Mouse (Mus musculus) liver, embryonic 13.5 days (tissue): Measurements from ENCODE around the gene Otulin. TPM values are rescaled to one million over a fixed set of nuclear protein-coding genes. Genes with fewer than 3 reads are reported as not detected.

Source experiments
- ATAC-seq: fragments of 200-750 bp; cut with Nextera tagmentation; 2 replicates; pipeline ENCODE4 v1.8.0; 2017; ENCODE audit warnings: low read depth, mild to moderate bottlenecking, moderate number of reproducible peaks, moderate library complexity
- DNase-seq: peaks from one replicate; pipeline ENCODE4 v3.0.0; 2022
- H3K27ac ChIP-seq: fragments of 300-500 bp; sonication (generic); 2 replicates; pipeline ENCODE4 v1.5.1; 2015; ENCODE audit warnings: moderate library complexity, mild to moderate bottlenecking, inconsistent platforms
- H3K27me3 ChIP-seq: fragments of 300-500 bp; sonication (generic); 2 replicates; pipeline ENCODE4 v1.6.1; 2015; ENCODE audit warnings: mild to moderate bottlenecking, inconsistent platforms
- H3K36me3 ChIP-seq: fragments of 300-500 bp; sonication (generic); 2 replicates; pipeline ENCODE4 v1.6.1; 2015; ENCODE audit warnings: mild to moderate bottlenecking, inconsistent platforms
- H3K4me1 ChIP-seq: fragments of 300-500 bp; sonication (generic); replicated peaks from 2 replicates; pipeline ENCODE4 v1.6.1; 2015; ENCODE audit warnings: inconsistent platforms
- H3K4me2 ChIP-seq: fragments of 300-500 bp; sonication (generic); 2 replicates; pipeline ENCODE4 v1.6.1; 2015; ENCODE audit warnings: inconsistent platforms, mild to moderate bottlenecking, moderate library complexity
- H3K4me3 ChIP-seq: fragments of 300-500 bp; sonication (generic); replicated peaks from 2 replicates; pipeline ENCODE4 v1.5.1; 2015; ENCODE audit warnings: mild to moderate bottlenecking, inconsistent platforms
- H3K9ac ChIP-seq: fragments of 300-500 bp; sonication (generic); 2 replicates; pipeline ENCODE4 v1.6.1; 2015; ENCODE audit warnings: mild to moderate bottlenecking, inconsistent platforms
- H3K9me3 ChIP-seq: fragments of 300-500 bp; sonication (generic); replicated peaks from 2 replicates; pipeline ENCODE4 v1.6.1; 2016; ENCODE audit warnings: inconsistent platforms
- WGBS: fragments of 180-500 bp; shearing (Covaris S2); methylation state at CpG from one replicate; pipeline ENCODE4 v1.1.7; 2015; ENCODE audit not compliant: insufficient replicate concordance; 5-methylcytosine and 5-hydroxymethylcytosine counted together
- polyA plus RNA-seq: library from polyadenylated mRNA; unstranded; fragments of >200 nt; fragmentation: Nextera tagmentation; extraction: Ambion mirVana; gene quantifications from 2 replicates; pipeline ENCODE4 v1.2.1, GENCODE M21; 2015

Otulin gene
- polyA plus RNA-seq, 1 experiment from 2014 or later = 20.7 TPM

DNA sequence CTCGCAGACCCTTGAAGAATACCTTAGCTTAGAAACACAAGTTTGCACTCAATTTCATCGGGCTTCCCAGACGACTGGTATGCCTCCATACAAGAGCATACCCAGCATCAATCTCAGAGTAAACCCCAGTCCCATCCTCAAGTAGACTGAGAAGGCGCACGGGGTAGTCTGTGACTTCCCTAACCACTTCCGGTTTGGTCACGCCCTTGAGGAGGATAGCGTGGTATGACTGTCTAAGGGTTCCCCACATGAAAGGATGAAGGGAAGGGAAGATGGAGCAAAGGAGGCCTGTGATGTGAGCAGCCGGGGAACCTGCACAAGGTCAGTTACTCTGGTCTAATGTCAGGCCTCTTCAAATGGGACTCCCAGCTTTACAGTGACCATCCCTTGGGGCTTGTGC lies 2.7 kb downstream of the Otulin start:
- Histone ChIP-seq H3K27ac (no peak overlapping the region), H3K4me1 (peaks cover 70% of the 10 kb centered on the region), H3K27me3 (no peaks in the 10 kb centered on the region), H3K4me3 (peak overlapping the region; percentile 5; the same call in 1 of the 2 replicates), H3K9ac (no peak overlapping the region), H3K4me2 (peak overlapping the region; percentile 19; the same call in 1 of the 2 replicates), H3K36me3 (peaks cover 27% of the 10 kb centered on the region), H3K9me3 (no peaks in the 10 kb centered on the region)
- no peak for ATAC-seq
- DNase-seq = no peak
- 44% methylated on average over 9 of the region's 9 CpGs for WGBS

DNA sequence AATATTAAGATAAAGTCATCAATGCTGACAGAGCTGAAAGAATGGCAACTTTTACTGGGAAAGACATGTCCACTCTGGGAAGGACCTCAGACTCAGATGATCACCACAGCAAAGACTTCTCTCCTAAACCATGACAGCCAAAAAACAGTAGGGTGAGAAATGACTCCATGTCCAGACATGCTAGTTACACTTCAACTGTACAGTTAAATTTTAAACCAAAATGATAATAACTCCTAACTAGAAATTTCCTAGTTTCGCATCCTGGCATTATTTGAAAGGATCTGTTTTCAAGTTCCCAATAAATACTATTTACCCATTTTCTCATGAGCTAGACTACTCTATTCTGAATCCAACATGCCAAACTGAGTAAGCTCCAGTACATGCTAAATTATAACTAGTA lies 4.2 kb downstream of the Otulin start:
- DNase-seq (no peak), ATAC-seq (no peak)
- no peaks in the 10 kb centered on the region for H3K27me3 ChIP-seq
- 73% methylated on average over 1 of the region's 1 CpGs for WGBS
- H3K4me3 ChIP-seq = no peak overlapping the region
- no peak overlapping the region for H3K27ac ChIP-seq
- H3K9ac ChIP-seq = no peak overlapping the region
- no peaks in the 10 kb centered on the region for H3K9me3 ChIP-seq
- 0 out of 2 replicates have a peak overlapping the region, but pooled peaks have one; percentile 23 for H3K4me2 ChIP-seq
- H3K4me1 ChIP-seq = peaks cover 72% of the 10 kb centered on the region
- H3K36me3 ChIP-seq = peaks cover 37% of the 10 kb centered on the region

DNA sequence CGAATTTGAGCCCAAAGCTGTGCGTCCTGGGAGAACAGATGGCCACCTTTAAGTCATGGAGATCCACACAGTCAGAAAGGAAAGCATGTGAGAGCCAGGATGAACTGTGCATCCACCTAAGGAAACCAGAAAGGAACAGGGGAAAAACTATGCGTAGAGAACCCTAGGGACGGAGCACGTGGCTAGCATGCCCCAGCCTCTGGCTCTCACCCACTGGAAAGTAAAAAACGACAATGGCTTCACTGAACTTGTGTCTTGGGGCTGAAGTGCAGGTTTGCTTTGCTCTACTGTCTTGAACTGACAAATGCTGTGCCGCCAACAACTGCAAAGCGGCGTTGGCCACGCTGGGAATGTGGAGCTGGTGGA lies 4.6 kb downstream of the Otulin start:
- peaks cover 41% of the 10 kb centered on the region for H3K36me3 ChIP-seq
- peak overlapping the region; percentile 49 for H3K27ac ChIP-seq
- WGBS = 55% methylated on average over 10 of the region's 10 CpGs
- ATAC-seq (no peak), DNase-seq (no peak)
- no peaks in the 10 kb centered on the region for H3K9me3 ChIP-seq
- H3K27me3 ChIP-seq = no peaks in the 10 kb centered on the region
- H3K4me3 ChIP-seq = no peak overlapping the region
- H3K9ac ChIP-seq = no peak overlapping the region
- peaks cover 72% of the 10 kb centered on the region for H3K4me1 ChIP-seq
- peak overlapping the region; percentile 23; the same call in 1 of the 2 replicates for H3K4me2 ChIP-seq

DNA sequence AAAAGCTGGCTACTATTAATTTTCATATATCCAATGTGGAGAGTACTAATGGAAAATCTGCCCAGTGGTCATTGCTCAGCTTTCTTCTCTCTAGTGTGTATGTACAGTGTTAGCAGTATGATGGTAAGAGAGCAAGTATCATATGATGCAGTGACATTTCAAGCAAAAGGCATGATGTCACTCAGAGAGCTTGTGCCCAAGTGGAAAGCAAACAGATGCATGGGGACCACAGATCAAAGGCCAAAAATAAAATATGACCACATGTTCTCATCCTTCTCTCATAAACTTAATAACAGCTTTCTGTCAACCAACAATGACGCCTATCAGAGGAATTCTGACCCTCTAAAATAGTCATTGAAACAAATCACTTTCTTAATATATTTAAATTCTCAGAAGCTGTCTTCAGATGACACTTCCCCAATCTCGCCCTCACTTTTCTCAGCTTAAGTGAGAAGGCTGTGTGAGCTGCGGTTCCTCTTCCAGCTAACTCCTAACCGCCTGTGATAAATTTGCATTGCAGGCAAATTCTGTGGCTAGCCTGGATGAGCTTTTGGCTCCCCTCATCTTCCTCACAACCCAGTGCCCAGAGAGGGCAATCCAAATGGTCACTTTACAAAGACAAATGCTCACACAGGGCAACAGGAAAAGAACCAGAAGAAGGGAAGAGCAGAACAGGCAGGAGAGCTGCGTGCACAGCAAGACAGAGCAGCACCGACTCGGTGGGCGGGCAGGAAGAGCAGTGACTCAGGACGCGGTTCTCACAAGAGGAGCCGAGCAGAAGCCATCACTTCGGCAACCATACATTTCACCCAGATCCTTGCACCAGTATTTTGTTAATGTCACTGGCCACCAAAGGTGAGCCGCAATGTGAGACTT lies 5.2 kb downstream of the Otulin start:
- Histone ChIP-seq H3K9ac (no peak overlapping the region), H3K9me3 (no peaks in the 10 kb centered on the region), H3K4me2 (peak overlapping the region; percentile 23; the same call in 1 of the 2 replicates), H3K27ac (peak overlapping the region; percentile 49), H3K4me3 (no peak overlapping the region), H3K36me3 (peaks cover 45% of the 10 kb centered on the region), H3K4me1 (peaks cover 74% of the 10 kb centered on the region), H3K27me3 (no peaks in the 10 kb centered on the region)
- ATAC-seq (no peak), DNase-seq (no peak)
- WGBS = 39% methylated on average over 13 of the region's 13 CpGs

DNA sequence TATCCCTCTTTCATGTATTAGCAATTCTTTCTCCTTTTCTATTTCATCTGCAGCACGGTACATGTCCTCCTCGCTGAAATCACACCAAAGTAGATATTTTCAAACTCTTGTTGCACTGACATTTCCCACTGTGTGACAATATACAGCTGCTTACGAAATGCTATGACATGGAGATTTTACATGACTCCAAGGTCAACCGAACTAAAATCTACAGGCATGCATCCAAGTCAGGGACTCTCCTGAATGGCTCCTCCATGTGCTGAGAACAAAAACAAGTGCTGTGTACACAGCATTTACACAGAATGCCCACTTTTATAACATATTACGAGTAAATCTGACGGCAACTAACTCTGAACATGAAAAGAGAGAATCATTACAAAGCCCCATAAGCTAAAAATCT lies 7.2 kb downstream of the Otulin start:
- Histone ChIP-seq H3K4me3 (no peak overlapping the region), H3K27ac (no peak overlapping the region), H3K4me1 (peaks cover 76% of the 10 kb centered on the region), H3K4me2 (no peak overlapping the region), H3K36me3 (peaks cover 59% of the 10 kb centered on the region), H3K9me3 (no peaks in the 10 kb centered on the region), H3K27me3 (no peaks in the 10 kb centered on the region), H3K9ac (no peak overlapping the region)
- no peak for ATAC-seq
- WGBS = 82% methylated on average over 6 of the region's 6 CpGs
- DNase-seq = no peak

DNA sequence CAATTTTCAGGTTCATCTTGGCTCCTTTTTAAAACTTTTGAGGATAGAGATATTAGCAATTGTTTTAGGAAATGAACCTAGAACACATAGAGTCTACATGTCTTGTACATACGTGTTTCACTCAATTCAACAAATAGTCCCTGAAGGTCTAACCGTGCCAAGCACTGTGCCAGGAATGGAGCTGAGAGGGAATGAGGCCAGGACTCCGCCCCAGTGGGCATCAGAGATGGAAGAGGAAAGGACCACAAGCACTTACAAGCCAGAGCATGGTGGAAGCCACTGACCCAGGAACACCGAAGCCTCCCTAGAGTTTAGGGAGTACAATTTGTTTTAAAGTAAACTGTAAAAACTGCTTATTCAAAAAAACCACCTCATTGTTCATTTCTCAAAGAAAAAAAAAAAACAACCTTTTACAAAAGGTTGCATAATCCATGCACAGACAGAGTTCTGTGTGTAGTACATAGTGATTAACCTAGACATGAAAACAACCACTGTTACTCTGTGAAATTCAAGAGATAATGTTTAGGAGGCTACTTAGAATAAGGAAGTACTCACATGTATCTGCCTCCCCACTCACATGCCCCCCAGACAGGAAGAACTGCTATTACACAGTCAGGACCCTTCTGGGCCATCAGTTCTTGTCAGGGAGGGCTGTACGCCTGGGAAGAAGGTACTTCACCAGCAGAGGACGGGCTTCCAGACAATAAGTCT lies 9.9 kb downstream of the Otulin start:
- H3K4me1 ChIP-seq = peaks cover 49% of the 10 kb centered on the region
- no peak overlapping the region for H3K4me2 ChIP-seq
- H3K9ac ChIP-seq = no peak overlapping the region
- no peak overlapping the region for H3K27ac ChIP-seq
- no peaks in the 10 kb centered on the region for H3K9me3 ChIP-seq
- H3K27me3 ChIP-seq = no peaks in the 10 kb centered on the region
- WGBS = 76% methylated on average over 6 of the region's 6 CpGs
- ATAC-seq (no peak), DNase-seq (no peak)
- H3K4me3 ChIP-seq = no peak overlapping the region
- peaks cover 72% of the 10 kb centered on the region for H3K36me3 ChIP-seq

DNA sequence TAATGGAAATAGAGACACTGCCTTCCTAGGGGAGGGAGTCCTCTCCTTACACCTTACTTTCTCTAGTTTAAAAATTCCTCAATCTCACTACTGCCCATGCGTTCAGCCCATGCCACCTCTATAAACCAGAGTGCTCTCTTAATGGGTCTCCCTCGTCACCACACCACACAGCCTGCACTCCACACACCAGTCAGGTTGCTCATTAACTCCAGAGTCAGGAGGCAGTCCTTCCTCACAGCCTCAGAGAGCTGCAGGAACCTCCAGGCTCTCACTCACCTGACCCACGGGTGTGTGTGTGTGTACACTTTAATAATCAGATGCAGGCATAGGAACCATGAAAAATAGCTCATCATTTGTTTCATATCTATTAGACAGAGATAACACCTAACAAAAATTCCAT lies 10.8 kb downstream of the Otulin start:
- Histone ChIP-seq H3K9ac (no peak overlapping the region), H3K27ac (peak overlapping the region; percentile 18; the same call in 1 of the 2 replicates), H3K4me3 (no peak overlapping the region), H3K36me3 (peaks cover 74% of the 10 kb centered on the region), H3K4me1 (peaks cover 40% of the 10 kb centered on the region), H3K27me3 (no peaks in the 10 kb centered on the region), H3K4me2 (no peak overlapping the region), H3K9me3 (no peaks in the 10 kb centered on the region)
- ATAC-seq = peak; percentile 35; the same call in 1 of the 2 replicates
- DNase-seq = no peak
- WGBS = 64% methylated on average over 3 of the region's 3 CpGs

DNA sequence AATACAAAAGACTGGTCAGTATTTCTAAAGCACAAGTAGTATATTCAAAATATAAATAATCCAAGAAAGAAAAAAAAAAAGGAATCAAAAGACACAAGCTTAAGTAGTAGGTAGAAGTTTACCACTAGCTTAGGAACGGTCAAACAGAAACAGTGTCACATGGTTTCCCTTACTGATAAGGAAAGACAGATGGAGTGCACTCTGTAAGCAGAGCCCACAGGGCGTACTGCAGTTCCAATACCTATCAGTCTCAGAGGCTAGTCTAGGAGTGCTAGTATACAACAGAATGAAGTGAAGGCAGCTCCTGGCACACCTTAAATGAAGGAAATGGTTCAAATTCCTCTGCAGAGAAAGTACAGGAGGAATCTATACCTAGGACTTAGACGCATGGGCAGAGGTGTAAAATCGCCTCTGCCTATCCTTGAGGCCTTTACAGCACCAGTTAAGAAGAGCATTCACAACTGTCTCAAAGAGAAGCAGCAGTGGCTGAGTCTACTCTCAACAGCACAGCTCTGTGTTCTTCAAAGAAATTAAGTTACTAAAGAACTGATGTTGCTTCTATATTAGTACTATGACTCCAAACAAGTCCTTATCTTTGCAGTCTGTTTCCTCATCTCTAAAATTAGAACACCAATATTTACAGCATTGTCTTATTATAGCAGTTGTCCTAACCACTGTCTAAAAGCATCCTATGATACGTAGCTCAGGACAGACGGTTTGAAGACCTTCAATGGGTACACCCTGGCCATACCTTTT lies 11.5 kb downstream of the Otulin start:
- no peak overlapping the region for H3K4me2 ChIP-seq
- H3K9me3 ChIP-seq = no peaks in the 10 kb centered on the region
- no peak overlapping the region for H3K4me3 ChIP-seq
- WGBS = 36% methylated on average over 6 of the region's 6 CpGs
- H3K9ac ChIP-seq = no peak overlapping the region
- H3K27ac ChIP-seq = peak overlapping the region; percentile 40
- no peaks in the 10 kb centered on the region for H3K27me3 ChIP-seq
- DNase-seq (no peak), ATAC-seq (peak; percentile 86)
- H3K4me1 ChIP-seq = peaks cover 33% of the 10 kb centered on the region
- peaks cover 76% of the 10 kb centered on the region for H3K36me3 ChIP-seq

DNA sequence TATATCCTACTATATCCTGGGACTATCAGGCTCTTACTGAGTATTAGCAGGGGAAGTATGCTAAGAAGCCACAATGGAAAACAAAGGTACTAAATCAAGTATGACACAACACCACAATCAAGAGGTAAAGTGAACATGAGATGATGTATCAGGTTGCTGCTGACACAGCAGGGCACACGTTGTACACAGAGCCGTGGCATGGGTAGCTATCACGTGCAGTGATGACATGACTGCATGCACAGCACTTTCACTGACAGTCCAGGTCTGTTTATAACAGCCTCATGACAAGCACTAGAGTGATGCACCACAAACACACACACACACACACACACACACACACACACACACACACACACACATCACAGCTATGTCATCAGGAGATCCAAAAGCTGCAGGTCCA lies 13.3 kb downstream of the Otulin start:
- Histone ChIP-seq H3K9ac (no peak overlapping the region), H3K27me3 (no peaks in the 10 kb centered on the region), H3K9me3 (no peaks in the 10 kb centered on the region), H3K4me1 (peaks cover 30% of the 10 kb centered on the region), H3K4me2 (no peak overlapping the region), H3K36me3 (peaks cover 81% of the 10 kb centered on the region), H3K27ac (no peak overlapping the region), H3K4me3 (no peak overlapping the region)
- ATAC-seq = no peak
- WGBS = 84% methylated on average over 3 of the region's 3 CpGs
- DNase-seq = no peak

DNA sequence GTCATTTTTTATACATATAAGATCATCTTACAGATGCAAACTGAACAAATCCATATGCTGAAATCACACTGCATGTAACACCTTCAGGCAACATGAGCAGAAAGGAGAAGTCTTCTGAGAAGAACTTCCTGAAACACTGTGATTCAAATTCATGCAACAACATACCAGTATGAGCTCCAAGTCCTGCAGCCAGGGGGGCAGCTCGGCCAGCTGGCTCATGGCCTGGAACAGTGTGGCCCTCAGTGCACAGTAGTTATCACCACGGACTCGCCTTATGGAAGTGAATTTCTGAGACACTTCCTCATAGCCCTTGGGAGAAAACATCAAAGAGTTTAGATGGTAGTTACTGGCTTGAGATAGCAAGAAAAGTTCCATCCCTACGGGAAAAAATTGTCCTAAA lies 14.3 kb downstream of the Otulin start:
- H3K27me3 ChIP-seq = no peaks in the 10 kb centered on the region
- H3K27ac ChIP-seq = no peak overlapping the region
- DNase-seq (no peak), ATAC-seq (no peak)
- peaks cover 86% of the 10 kb centered on the region for H3K36me3 ChIP-seq
- WGBS = 72% methylated on average over 4 of the region's 4 CpGs
- H3K9me3 ChIP-seq = no peaks in the 10 kb centered on the region
- no peak overlapping the region for H3K4me2 ChIP-seq
- peaks cover 24% of the 10 kb centered on the region for H3K4me1 ChIP-seq
- H3K9ac ChIP-seq = no peak overlapping the region
- no peak overlapping the region for H3K4me3 ChIP-seq

DNA sequence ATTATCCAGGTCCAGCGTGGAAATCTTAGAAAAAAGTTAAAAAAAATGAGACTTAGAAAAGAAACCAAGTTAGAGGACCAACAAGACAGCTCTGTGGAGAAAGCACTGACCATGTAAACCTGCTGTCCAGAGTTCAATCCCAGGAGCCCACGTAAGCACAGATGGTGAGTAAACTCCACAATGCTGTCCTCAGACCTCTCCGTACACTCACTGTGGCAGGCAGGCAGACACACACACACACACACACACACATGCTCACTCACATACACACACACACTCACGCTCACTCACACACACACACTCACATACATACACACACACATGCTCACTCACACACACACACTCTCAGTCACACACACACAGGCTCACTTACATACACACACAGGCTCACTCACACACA lies 17.2 kb downstream of the Otulin start:
- H3K27me3 ChIP-seq = no peaks in the 10 kb centered on the region
- H3K4me1 ChIP-seq = no peaks in the 10 kb centered on the region; the same call in 1 of the 2 replicates
- H3K36me3 ChIP-seq = peaks cover 87% of the 10 kb centered on the region
- ATAC-seq (no peak), DNase-seq (no peak)
- H3K27ac ChIP-seq = no peak overlapping the region
- no peaks in the 10 kb centered on the region for H3K9me3 ChIP-seq
- no peak overlapping the region for H3K4me2 ChIP-seq
- no peak overlapping the region for H3K9ac ChIP-seq
- WGBS = 81% methylated on average over 4 of the region's 4 CpGs
- H3K4me3 ChIP-seq = no peak overlapping the region
